Mouse (Mus musculus) intestine, embryonic 14.5 days (tissue): ENCODE results near the gene Ndufs3. TPM values are rescaled to one million over a fixed set of nuclear protein-coding genes. Genes with fewer than 3 reads are reported as not detected.

Experiments used
- ATAC-seq: fragments of 200-750 bp; cut with Nextera tagmentation; replicated peaks from 2 replicates; pipeline ENCODE4 v1.8.0; 2017; ENCODE audit warnings: low read depth, moderate number of reproducible peaks, moderate TSS enrichment, moderate library complexity; ENCODE audit not compliant: low FRiP score, low TSS enrichment
- DNase-seq: peaks from one replicate; pipeline ENCODE4 v3.0.0-alpha.2; 2018; ENCODE audit warnings: low spot score
- H3K27ac ChIP-seq: fragments of 300-500 bp; sonication (generic); 2 replicates; pipeline ENCODE4 v1.5.1; 2014; ENCODE audit warnings: low read depth, mild to moderate bottlenecking, control low read depth
- H3K27me3 ChIP-seq: fragments of 300-500 bp; sonication (generic); replicated peaks from 2 replicates; pipeline ENCODE4 v1.6.1; 2014; ENCODE audit warnings: low read length, control low read depth; ENCODE audit not compliant: control insufficient read depth, insufficient read depth
- H3K36me3 ChIP-seq: fragments of 300-500 bp; sonication (generic); 2 replicates; pipeline ENCODE4 v1.6.1; 2014; ENCODE audit warnings: low read length, control low read depth; ENCODE audit not compliant: control insufficient read depth, insufficient read depth
- H3K4me1 ChIP-seq: fragments of 300-500 bp; sonication (generic); replicated peaks from 2 replicates; pipeline ENCODE4 v1.6.1; 2014; ENCODE audit warnings: low read length, control low read depth, mixed read lengths; ENCODE audit not compliant: control insufficient read depth, insufficient read depth
- H3K4me2 ChIP-seq: fragments of 300-500 bp; sonication (generic); 2 replicates; pipeline ENCODE4 v1.6.1; 2014; ENCODE audit warnings: low read length
- H3K4me3 ChIP-seq: fragments of 300-500 bp; sonication (generic); 2 replicates; pipeline ENCODE4 v1.5.1; 2014; ENCODE audit warnings: low read depth, low read length, control low read depth, mixed read lengths
- H3K9ac ChIP-seq: fragments of 300-500 bp; sonication (generic); 2 replicates; pipeline ENCODE4 v1.6.1; 2014; ENCODE audit warnings: mild to moderate bottlenecking, low read length
- H3K9me3 ChIP-seq: fragments of 300-500 bp; sonication (generic); 2 replicates; pipeline ENCODE4 v1.6.1; 2016; ENCODE audit warnings: low read length, control low read depth; ENCODE audit not compliant: control insufficient read depth
- WGBS: fragments of 180-500 bp; shearing (Covaris S2); extraction: QIAGEN DNeasy Blood & Tissue Kit; methylation state at CpG from one replicate; pipeline ENCODE4 v1.1.7; 2014; 5-methylcytosine and 5-hydroxymethylcytosine counted together
- polyA plus RNA-seq: library from polyadenylated mRNA; unstranded; fragments of >200 nt; fragmentation: Nextera tagmentation; extraction: Ambion mirVana; gene quantifications from 2 replicates; pipeline ENCODE4 v1.2.1, GENCODE M21; 2014

Ndufs3 gene
- polyA plus RNA-seq, 1 experiment from 2014 or later, result 244 TPM

GRCm38 (mm10) chr2:90877584-90878259 lies 26.9 kb downstream of the Ndufs3 start:
- ATAC-seq (no peak), DNase-seq (no peak)
- no peak overlapping the region for H3K4me3 ChIP-seq
- H3K4me2 ChIP-seq, result no peak overlapping the region
- WGBS, result 72% methylated on average over 5 of the region's 5 CpGs
- no peaks in the 10 kb centered on the region for H3K36me3 ChIP-seq
- H3K27me3 ChIP-seq, result no peaks in the 10 kb centered on the region
- H3K9ac ChIP-seq, result no peak overlapping the region
- no peaks in the 10 kb centered on the region for H3K4me1 ChIP-seq
- no peak overlapping the region for H3K27ac ChIP-seq
- H3K9me3 ChIP-seq, result no peaks in the 10 kb centered on the region

GRCm38 (mm10) chr2:90875239-90875638 lies 29.4 kb downstream of the Ndufs3 start:
- no peak for ATAC-seq
- Histone ChIP-seq H3K9ac (no peak overlapping the region), H3K27ac (no peak overlapping the region), H3K4me1 (peaks cover 11% of the 10 kb centered on the region), H3K36me3 (no peaks in the 10 kb centered on the region), H3K4me3 (no peak overlapping the region), H3K9me3 (no peaks in the 10 kb centered on the region), H3K4me2 (no peak overlapping the region), H3K27me3 (no peaks in the 10 kb centered on the region)
- WGBS, result 67% methylated on average over 2 of the region's 2 CpGs
- no peak for DNase-seq

- 75% methylated on average over 1 of the region's 1 CpGs for WGBS
- Histone ChIP-seq H3K4me2 (no peak overlapping the region), H3K9ac (no peak overlapping the region), H3K9me3 (no peaks in the 10 kb centered on the region), H3K4me3 (no peak overlapping the region), H3K36me3 (no peaks in the 10 kb centered on the region), H3K27ac (no peak overlapping the region), H3K27me3 (no peaks in the 10 kb centered on the region), H3K4me1 (peaks cover 18% of the 10 kb centered on the region)
- ATAC-seq, result no peak
- DNase-seq, result no peak
Observed at GRCm38 (mm10) chr2:90874025-90874424, 30.6 kb downstream of the Ndufs3 start.

- Histone ChIP-seq H3K27me3 (no peaks in the 10 kb centered on the region), H3K9ac (no peak overlapping the region), H3K36me3 (peaks cover 19% of the 10 kb centered on the region), H3K4me1 (peaks cover 18% of the 10 kb centered on the region), H3K27ac (no peak overlapping the region), H3K4me2 (no peak overlapping the region), H3K9me3 (no peaks in the 10 kb centered on the region), H3K4me3 (no peak overlapping the region)
- no peak for DNase-seq
- 70% methylated on average over 8 of the region's 8 CpGs for WGBS
- ATAC-seq, result no peak
Observed at GRCm38 (mm10) chr2:90871180-90871961, 33.3 kb downstream of the Ndufs3 start.

GRCm38 (mm10) chr2:90870136-90870601 lies 34.5 kb downstream of the Ndufs3 start:
- WGBS, result 9% methylated on average over 4 of the region's 4 CpGs
- H3K4me2 ChIP-seq, result no peak overlapping the region
- DNase-seq (no peak), ATAC-seq (0 out of 2 replicates have a peak, but pooled peaks have one; percentile 24)
- no peaks in the 10 kb centered on the region for H3K9me3 ChIP-seq
- 0 out of 2 replicates have a peak overlapping the region, but pooled peaks have one; percentile 11 for H3K9ac ChIP-seq
- no peak overlapping the region for H3K4me3 ChIP-seq
- H3K4me1 ChIP-seq, result peaks cover 18% of the 10 kb centered on the region
- H3K36me3 ChIP-seq, result peaks cover 29% of the 10 kb centered on the region
- no peaks in the 10 kb centered on the region for H3K27me3 ChIP-seq
- no peak overlapping the region for H3K27ac ChIP-seq

GRCm38 (mm10) chr2:90866524-90866923 lies 38.1 kb downstream of the Ndufs3 start:
- peak; percentile 86 for ATAC-seq
- Histone ChIP-seq H3K36me3 (peaks cover 66% of the 10 kb centered on the region), H3K9me3 (no peaks in the 10 kb centered on the region), H3K27me3 (no peaks in the 10 kb centered on the region), H3K4me3 (no peak overlapping the region), H3K4me2 (no peak overlapping the region), H3K4me1 (peaks cover 18% of the 10 kb centered on the region), H3K27ac (no peak overlapping the region), H3K9ac (no peak overlapping the region)
- WGBS, result 25% methylated on average over 3 of the region's 3 CpGs
- DNase-seq, result peak; percentile 85

- no peaks in the 10 kb centered on the region for H3K9me3 ChIP-seq
- ATAC-seq, result no peak
- no peaks in the 10 kb centered on the region for H3K27me3 ChIP-seq
- H3K36me3 ChIP-seq, result peaks cover 89% of the 10 kb centered on the region
- H3K4me3 ChIP-seq, result no peak overlapping the region
- H3K27ac ChIP-seq, result no peak overlapping the region
- no peak overlapping the region for H3K4me2 ChIP-seq
- no peak for DNase-seq
- H3K4me1 ChIP-seq, result no peaks in the 10 kb centered on the region
- H3K9ac ChIP-seq, result no peak overlapping the region
Observed at GRCm38 (mm10) chr2:90864184-90864583, 40.4 kb downstream of the Ndufs3 start.

GRCm38 (mm10) chr2:90861486-90861885 lies 43.1 kb downstream of the Ndufs3 start:
- WGBS, result 100% methylated on average over 2 of the region's 2 CpGs
- Histone ChIP-seq H3K4me1 (no peaks in the 10 kb centered on the region), H3K4me2 (no peak overlapping the region), H3K9ac (no peak overlapping the region), H3K27ac (no peak overlapping the region), H3K4me3 (no peak overlapping the region), H3K9me3 (no peaks in the 10 kb centered on the region), H3K36me3 (peaks cover 91% of the 10 kb centered on the region), H3K27me3 (no peaks in the 10 kb centered on the region)
- ATAC-seq, result no peak
- DNase-seq, result no peak
